Mouse (Mus musculus) ovary, adult 18-20 months (tissue): ENCODE results near the gene Cox6a2.
"Not testable (repeated sequence)": the region's sequence is repeated elsewhere in the genome, so short reads cannot be mapped to it uniquely, and the experiment has no call there.

Experiments
- DNase-seq: peaks from one replicate; pipeline ENCODE4 v3.0.0; 2022; ENCODE audit warnings: low spot score, mixed read lengths

Gene Cox6a2

GRCm38 (mm10) chr7:128234796-128235195 lies 28.6 kb upstream of the Cox6a2 start:
- no peak for DNase-seq

DNA sequence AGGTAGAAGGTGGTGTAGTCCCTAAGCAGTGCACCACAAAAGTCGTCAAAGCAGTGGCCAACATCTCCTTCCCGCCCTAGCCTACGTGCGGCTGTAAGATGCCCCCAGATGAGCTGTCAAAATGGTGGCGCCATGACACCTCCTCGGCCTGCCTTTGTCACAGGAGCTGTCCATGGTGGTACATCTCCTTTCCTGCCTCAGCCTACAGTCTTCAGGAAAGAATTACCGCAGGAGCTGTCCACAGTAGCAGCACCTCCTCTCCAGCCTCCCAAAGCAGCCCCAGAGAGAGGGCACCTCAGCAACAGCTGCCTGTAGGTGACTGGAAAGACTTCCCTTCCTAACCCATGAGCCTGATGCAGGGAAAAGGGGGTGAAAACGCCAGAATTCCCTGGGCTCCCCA lies 25.6 kb upstream of the Cox6a2 start:
- no peak for DNase-seq

GRCm38 (mm10) chr7:128220936-128221335 lies 14.7 kb upstream of the Cox6a2 start:
- no peak for DNase-seq

DNA sequence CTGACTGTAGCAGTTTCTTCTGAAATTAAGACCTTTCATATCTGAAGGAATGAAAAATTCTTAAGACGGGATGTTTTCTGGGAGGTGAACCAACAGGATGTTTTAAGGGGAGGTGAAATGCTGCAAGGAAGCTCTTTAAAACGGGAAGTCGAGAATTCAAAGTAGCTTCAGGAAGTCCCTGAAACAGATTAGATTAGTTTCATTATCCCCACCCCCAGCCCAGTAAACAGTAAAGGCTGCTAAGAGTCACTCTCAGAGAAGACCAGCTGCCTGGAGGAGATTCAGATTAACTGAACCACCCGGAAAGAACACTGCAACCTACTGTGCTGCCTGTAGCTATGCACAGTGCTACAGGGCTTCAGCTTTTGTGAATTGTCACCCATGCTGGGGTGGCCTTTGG lies 13.8 kb upstream of the Cox6a2 start:
- DNase-seq = no peak

DNA sequence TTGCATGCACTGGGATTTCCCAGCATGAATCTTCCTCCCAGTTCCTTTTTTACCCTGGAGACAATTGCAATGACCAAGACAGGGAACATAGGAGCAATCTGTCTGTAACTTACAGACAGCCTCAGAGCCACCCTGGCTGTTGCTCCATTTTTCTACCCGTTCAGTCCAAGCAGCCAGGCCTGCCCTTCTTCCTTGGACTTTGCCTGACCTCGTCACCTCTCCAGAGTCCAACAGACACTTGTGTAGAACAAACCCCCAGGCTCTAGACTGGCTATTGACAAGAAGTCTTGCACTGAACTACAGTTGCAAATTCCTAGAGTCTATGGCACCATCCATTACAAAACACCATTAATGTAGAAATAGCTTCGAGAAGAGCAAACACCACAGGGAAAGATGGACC lies 3.6 kb upstream of the Cox6a2 start:
- no peak for DNase-seq

DNA sequence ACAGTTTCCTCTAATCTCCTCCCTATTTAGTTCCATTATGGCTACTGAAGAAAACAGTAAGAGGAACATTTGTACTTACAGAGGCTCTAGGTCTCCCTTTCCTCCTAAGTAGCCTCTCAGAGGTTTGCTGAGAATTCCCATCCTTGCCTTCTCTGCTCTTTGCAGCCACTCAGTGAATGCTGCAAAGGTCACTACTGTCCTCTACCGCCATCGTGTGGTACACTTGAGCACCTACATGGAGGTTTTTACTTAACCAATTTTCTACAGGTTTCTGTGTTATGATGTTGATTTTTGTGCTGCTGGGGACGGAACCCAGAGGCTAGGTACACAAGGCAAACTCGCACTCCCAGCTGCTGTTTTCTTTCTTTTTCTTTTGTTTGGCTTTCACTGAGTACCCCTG lies 2.0 kb upstream of the Cox6a2 start:
- DNase-seq = peak; percentile 16

DNA sequence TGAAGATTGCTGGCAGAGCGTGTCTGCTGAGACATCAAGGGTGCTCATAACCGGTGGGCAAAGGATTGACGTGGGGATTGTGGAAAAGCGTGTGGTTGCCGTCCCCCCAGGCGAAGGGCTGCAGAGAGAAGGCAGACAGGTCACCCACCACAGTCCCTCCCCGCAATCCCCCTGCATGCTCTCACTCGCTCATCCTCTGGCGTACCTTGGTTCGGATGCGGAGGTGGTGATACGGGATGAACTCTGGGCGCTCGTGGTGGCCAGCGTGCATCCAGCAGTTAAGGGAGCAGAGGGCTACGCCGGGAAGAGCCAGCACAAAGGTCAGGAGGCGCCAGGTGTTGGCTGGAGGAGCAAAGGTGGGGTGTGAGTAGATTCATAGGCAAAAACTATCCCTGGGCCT lies 492 bp downstream of the Cox6a2 start:
- DNase-seq = no peak

- no peak for DNase-seq
Measured at GRCm38 (mm10) chr7:128204179-128204578, 2.0 kb downstream of the Cox6a2 start.

- no peak for DNase-seq
Measured at GRCm38 (mm10) chr7:128203071-128203470, 3.1 kb downstream of the Cox6a2 start.

DNA sequence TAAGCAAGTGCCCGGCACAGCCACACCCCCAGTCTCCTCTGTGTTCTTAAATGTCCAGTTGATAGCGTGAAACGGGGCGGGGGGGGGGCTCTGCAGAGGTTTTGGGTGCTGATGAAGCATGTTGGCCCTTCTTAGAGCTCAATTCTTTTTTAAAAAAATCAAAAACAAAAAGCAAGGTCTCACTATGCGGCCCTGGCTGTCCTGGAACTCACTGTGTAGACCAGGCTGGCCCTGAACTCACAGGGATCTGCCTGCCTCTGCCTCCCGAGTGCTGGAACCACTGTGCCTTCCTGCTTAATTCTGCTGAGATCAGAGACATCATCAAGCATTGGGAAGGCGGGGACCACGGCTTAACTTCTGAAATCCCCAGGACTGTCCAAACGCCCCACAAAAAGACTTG lies 4.6 kb downstream of the Cox6a2 start:
- no peak for DNase-seq

DNA sequence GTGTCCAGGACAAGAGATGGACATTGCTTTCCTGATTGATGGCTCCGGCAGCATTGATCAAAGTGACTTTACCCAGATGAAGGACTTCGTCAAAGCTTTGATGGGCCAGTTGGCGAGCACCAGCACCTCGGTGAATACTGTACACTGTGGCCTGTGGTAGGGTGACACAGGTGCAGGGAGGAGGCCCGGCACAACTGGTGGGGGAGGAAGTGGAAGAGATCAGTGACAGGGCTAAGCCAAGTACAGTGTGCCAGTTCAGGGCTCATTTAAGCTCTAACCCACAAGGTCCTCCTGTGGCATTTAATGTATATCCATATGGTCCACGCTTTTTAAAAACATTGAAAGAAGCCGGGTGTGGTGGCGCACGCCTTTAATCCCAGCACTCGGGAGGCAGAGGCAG lies 24.5 kb downstream of the Cox6a2 start:
- DNase-seq = no peak

DNA sequence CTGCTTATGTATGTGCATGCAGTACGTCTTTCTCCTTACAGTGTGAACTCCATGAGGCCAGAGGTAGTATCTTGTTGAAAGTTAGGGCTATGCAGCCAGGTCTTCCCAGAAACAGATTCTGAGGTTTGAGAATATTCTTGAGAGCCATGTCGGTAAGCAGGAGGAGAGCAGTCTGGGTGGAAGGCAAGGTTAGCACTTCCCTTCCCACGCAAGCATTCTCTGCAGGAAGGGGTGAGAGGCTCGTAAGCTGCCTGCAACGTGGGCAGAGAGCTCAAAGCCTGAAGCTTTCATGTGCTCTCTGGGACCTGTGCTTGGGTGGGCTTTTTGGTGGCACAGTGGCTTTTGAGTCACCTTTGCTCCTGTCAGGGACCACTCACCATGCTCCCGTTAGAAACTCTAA lies 25.6 kb downstream of the Cox6a2 start:
- no peak for DNase-seq

DNA sequence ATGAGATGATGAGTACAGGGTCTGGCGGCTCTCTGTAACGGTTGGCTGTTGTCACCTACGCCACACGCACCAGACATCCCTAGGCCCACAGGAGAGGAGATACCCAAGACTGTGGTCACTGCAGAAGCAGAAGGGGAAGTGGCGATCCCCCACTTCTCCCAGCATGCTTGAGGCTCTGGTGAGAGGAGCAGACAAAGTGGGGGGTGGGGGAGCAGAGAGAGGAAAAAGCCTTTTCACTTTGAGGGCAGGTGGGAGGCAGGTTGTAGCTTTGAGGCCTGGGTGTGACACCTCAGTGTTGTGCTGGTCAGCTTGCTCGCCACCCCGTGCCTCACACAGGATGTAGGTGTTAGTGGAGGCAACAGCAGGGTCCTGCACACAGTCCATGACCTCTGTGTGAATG lies 26.1 kb downstream of the Cox6a2 start:
- no peak for DNase-seq

DNA sequence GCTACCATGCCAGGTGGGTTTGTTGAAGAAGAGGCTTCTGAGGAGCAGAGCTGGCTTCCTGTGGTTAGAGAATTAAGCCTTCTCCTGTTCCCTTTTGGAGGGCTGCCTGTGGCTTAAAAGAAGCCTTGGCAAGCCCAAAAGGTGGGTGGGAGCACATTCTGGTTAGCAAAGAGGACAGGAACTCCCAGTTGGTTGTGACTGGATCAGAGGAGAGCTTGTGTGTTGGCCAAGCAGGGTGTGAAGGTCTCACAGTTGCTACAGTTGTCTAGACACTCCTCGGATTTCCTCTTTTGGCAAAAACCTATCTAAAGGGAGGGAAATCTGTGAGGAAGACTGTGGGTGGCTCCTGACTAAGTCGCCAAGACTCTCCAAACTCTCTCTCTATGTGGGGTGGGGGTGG lies 27.8 kb downstream of the Cox6a2 start:
- DNase-seq = no peak

- DNase-seq = no peak
Measured at GRCm38 (mm10) chr7:128169996-128170395, 36.2 kb downstream of the Cox6a2 start.

- no peak for DNase-seq
Measured at GRCm38 (mm10) chr7:128166391-128166790, 39.8 kb downstream of the Cox6a2 start.

DNA sequence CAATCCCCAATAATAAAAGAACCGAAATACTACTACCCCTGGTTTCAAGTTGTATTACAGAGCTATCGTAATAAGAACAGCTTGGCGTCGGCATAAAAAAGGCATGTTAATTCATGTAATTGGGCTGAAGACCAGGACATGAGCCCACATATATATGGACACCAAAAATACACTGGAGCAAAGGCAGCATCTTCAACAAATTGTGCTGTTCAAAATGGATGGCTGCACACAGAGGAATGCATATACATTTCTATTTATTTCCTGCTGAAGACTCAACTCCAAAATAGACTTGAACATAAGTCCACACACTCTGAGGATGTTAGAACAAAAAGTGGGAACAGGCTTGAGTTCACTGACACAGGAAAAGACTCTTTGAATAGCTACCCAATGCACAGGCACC lies 42.2 kb downstream of the Cox6a2 start:
- no peak for DNase-seq

GRCm38 (mm10) chr7:128158688-128159354 lies 47.4 kb downstream of the Cox6a2 start:
- DNase-seq = not testable (repeated sequence)
